Mouse (Mus musculus) adrenal gland, postnatal 4 days (tissue): ENCODE measurements around the gene Tspan14. TPM values are rescaled to one million over a fixed set of nuclear protein-coding genes. Genes with fewer than 3 reads are reported as not detected.
A peak's percentile ranks its signal among the peaks of the same experiment; 100 is the strongest.

Experiments used
- DNase-seq, 2 experiments: peaks; one replicate each; pipeline ENCODE4 v3.0.0; 2021 to 2022; ENCODE audit warnings: low spot score in 2 of 2, mixed read lengths in 2 of 2
- total RNA-seq, 2 experiments: library from RNA; stranded (reverse); gene quantifications; 2 replicates each; pipeline ENCODE4 v1.2.3; 2021

Tspan14 gene
- total RNA-seq, 2 experiments from 2014 or later: 54.0 to 57.9 TPM

DNA sequence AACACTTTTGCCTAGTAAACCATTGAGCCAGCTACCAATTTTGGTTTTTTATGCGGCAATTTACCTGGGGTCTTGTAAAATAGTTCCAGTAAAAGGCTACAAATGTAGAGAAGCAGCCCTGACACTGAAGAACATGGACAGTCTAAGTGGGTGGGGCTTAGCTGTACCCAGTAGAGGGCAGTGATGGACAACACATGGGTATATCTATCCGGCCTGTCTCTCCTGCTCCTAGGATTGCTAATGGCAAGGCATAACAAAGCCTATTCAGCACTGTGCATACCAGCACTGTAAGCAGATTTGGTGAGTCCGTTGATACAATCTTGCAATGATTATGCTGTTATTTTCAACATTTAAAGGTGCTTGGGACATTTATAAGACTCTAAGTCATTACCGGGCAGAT lies 12.4 kb upstream of the Tspan14 start:
- no peak for DNase-seq

DNA sequence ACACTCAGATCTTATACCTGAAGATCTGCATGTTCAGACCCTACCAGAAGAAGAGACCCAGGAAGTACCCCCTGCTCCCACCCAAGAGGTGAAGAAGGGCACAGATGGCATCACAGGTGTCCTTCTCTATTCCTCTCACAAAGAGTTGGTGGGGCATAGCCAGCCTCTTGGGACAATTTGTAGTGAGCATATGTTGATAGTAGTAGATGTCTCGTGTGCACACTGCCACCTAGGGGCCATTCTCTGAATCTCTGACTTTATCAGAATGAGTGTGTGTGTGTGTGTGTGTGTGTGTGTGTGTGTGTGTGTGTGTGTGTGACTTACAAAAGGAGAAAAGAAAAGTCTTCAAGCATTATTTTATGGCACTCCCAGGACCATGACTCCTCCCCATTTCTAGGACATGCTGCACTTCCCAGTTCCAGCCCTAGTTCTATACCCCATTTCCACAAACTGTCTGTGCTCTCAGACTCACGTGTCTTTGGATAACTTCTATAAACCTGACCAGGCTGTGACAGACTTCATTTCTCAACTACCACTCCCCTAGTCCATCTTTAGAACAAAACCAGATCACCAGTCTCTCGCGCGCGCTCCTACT lies 8.6 kb upstream of the Tspan14 start:
- DNase-seq: peak in 1 of 2 experiments; percentile 42

DNA sequence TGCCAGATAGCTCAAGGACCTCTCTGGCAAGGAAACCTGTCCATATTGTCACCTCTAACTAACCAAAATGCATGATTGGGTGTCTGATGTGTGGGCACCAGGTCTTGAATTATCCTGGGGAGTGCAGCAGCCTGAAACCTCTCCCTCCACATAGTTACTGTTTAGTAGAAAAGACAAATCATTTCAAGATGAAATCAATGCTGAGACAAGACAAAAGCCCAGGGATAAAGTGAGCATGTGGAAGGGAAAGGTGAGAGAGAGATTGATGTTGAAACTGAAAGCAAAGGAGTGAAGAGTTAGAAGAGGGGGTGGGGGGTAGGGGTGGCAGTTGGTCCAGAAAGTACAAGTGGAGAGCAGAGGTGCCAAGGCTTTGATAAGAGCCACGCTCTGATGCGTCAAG lies 1.4 kb upstream of the Tspan14 start:
- DNase-seq: no peak

DNA sequence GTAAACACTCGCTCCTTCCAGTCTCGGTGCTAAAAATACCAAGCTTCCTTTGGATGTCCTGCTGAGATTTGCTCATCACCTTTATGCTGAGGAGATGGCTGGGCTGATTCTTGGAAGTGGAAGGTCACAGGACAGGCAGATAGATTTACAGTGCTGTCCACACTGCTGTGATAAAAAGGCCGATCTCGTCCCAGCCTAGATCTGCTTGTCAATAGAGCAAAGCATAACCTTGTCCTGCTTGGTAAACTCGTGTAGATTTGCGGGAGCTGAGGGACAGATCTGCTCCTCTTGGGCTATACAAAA lies 942 bp upstream of the Tspan14 start:
- DNase-seq: no peak

DNA sequence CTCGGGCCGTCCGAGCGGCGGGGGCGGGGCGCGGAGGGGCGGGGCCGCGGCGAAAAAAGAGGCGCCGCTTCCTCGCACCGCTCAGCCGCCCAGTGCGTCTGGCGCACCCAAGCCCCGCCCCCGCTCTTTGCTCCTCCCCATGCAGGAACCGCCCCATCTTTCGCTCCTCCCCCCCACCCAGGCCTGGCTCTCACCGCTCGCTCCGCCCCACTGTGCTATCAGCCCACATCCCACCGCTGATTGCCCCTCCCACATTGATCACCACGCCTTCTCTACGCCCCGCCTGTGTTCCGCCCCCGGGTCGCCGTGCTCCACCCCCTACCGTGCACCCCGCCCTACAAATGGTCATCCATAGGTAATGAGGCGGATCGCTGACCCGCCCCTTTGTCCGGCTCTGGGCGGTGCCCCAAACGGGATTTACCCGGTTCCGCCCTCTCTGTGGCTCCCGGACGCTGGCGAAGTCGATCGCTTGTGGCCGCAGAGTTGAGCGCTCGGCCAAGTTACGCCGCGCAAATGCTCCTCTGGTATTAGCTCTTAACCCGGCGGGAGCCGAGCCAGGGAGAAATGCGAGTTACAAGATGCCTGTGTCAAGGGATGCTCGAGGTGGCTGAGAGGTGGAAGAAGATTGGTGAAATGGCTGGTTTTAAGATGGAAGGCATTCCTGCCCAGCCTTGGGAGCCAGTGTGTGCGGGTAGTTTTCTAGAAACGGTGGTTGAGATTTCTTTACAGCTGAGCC lies 423 bp upstream of the Tspan14 start:
- DNase-seq: peak; percentile 93 to 97

DNA sequence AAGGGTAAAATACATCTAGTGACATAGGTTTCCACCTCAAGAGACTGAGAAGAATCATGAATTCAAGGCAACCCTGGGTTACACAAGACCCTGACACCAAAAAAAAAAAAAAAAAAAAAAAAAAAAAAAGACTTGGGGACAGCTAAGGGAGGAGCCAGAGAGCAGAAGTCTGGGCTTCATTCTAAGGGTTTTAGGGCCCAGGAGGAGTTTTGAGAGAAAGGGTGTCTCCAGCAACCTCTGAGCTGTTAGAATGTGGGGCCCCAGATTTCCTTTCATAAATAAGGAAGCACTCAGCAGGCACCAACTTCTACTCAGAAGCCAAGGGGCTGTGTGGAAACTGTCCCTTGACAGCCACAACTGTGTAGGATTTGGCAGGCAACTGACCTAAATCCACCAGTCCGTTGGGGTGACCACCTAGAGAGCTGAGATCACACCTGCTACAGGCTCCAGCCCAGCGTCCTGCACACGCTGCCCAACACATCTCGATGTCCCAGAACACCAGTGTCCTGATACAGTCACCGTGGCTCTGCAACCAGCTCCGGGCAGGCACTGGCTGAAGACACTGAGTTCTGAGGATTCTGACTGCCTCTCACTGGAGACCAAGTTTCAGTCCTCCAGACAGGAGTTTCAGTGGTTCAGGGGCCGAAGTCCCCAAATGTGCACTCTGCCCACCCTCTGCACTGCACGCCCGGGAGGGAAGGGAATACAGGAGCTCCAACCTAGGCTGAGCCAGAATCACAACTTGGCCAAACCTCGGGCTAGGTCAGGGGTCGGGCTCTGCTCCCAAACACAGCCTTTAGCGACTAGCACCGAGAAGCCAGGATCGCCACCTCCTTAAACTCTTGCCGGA lies 875 bp downstream of the Tspan14 start:
- DNase-seq: no peak

DNA sequence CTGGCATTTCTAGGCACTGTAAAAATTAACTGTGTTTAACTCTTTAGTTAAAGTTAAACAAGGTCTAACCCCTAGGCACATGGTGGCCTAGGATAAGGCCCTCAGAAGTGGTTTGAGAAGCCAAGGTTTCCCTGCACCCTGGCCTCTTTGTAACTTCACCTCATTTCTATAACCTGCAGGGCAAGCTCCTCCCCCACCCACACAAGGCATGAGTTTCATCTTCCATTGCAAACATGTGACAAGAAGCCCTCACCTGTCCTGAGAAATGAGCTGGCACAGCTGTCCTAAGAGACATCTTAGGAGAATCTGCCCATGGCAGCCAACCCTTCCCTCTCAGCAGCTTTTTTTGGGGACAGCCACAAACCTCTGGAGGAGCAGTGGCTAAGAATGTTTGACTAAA lies 1.7 kb downstream of the Tspan14 start:
- DNase-seq: no peak

GRCm38 (mm10) chr14:40964214-40964610 lies 2.4 kb downstream of the Tspan14 start:
- no peak for DNase-seq

DNA sequence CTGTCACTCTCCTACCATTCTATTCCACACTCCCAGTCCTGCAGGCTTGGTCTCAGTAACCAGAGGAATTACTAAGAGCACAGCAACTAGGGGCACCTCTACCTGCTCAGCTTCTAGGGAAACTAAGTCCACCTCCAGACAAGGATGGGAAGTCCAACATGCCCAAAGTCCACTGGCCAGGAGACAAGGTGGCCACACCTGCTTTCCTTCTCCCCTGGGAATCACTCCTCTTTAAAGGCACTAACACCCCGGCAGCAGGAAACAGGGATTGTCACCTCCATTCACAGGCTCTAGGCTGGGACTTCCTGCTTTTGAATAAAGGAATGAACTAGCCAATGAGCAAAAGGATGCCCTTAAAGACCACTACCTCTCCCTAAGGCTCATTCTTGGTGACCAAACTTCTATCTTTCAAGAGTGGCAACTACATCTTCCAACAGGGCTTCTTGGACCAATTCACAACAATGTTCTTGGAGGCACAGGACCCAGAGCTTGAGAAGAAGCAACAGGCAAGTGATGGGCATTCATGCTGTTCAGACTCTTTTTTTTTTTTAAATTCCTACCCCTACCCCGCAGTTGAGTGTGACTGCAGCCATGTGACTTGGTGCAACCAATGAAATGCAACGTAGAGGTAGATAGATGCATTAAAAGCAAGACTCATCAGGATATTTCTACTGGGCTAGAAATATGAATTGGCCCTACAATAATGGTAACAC lies 3.0 kb downstream of the Tspan14 start:
- no peak for DNase-seq

DNA sequence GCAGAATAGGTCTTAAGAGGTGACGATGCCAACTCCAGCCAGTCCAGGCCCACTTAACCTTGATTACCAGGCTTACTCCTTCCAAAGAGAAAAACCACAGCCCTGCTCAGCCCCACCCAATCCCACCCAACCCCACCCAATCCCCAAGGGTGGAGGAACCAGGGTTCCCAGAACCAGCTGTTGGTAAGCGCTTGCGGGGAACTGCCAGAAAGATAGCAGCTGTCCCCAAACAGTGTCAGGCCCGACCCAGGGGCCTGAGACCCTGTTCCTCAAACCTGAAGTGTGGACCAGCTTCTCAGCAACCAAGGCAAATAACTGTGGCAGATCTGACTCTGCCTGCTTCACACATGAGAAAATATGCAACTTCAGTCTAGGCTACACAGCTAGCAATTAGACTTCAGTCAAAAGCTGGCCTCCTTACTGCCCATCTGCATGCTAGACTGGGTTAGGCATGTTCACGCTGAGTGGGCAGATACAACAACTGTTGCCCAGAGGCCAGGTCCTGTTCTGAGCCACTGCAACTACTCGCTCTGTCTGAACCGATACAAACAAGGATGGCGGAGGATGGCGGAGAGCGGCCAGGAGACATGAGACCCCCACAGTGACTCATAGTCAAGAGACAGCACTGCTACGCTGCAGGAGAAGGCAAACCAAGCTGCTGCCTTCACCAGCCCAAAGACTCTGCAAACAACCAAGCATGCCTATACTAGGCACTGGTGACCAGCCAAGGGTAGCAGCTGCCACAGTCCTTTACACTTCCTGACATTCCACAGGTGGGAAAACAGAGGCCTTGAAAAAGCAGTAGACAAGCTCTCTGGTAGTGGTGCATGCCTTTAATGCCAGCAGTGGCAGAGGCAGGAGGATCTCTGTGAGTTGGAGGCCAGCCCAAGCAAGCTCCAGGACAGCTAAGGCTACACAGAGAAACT lies 4.0 kb downstream of the Tspan14 start:
- DNase-seq: no peak

GRCm38 (mm10) chr14:40960237-40960636 lies 6.4 kb downstream of the Tspan14 start:
- no peak for DNase-seq

DNA sequence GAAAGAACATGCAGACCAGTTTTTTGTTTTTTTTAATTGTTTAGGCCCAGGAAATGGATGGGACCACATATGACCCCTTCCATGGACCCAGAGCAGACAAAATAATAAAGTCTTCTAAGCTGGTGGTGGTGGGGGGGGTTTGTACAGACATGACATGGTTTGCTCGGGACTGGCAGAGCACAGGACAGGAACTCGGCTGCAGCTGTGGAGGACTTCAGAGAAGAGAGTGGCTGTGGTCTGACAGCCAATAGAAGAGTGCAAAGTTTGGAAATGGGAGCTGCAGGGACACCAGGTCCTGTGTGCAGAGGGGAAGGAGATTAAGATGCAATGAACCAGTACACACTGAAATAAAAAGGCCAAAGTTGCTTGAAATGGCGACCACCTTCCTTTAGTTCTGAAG lies 7.0 kb downstream of the Tspan14 start:
- DNase-seq: no peak

DNA sequence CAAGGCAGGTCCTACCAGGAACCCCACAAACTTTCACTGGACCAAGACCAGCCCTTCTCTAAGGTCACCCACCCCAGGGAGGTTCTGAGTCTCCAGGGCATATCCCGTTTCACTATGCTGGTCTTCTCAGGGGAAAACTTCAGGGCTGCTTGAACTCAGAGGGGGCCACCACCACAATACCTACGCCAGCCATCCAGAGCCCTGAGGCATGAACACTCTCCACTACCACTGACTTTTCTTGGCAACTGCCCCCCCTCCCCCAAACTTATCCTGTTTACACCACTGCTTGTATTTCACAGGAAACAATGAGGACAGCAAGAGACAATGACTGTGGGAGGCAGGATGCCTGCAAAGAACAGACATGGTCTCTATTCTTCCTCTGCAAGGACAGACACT lies 7.6 kb downstream of the Tspan14 start:
- no peak for DNase-seq

- DNase-seq: no peak
Measured at GRCm38 (mm10) chr14:40958083-40958985, 8.3 kb downstream of the Tspan14 start.

DNA sequence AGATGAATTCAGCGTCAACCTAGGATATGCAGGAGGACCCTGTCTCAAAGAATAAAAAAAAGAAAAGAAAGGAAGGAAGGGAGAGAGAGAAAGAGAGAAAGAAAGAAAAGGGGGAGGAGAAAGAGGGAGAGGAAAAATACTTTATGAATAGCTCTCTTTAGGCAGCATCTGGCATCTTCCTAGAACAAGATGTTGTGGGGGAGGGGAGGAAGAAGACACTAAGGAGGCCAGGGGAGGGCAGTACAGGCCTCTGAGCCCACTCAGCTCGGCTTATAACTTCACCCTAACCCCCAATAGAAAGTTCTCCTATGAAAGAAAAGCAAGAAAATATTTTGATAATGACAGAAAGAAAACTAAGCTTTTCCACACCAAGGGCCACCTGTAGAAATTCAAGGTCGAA lies 9.0 kb downstream of the Tspan14 start:
- no peak for DNase-seq

GRCm38 (mm10) chr14:40956252-40957146 lies 10.1 kb downstream of the Tspan14 start:
- no peak for DNase-seq

DNA sequence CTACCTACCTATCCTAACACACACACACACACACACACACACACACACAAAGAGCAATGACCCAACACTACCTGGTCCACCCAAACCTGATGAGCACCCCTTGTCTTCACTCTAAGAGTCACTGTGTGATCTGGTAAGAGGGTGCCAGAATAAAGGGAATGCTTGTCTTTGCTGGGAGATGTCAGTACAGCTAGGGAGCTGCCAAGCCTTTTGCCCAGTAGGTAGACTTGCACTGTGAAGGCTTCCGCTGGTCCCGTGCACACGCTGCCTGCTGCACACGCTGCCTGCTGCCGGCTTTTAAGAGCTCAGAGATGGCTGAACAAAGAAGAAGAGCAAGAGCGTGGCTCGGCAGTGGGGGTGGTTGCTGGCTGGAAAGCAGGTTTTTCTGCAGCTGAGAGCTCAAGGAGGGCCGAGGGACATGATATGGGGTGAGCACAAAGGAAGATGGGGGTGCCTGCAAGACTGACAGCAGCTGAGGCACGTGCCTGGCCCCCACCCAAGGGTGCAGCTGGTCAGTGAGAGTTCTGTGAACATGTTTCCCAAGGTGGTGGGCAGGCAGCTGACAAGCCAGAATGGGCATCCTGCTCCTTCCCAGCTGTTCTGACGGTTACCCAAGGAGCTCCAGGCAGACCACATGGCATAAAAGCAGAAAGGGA lies 10.9 kb downstream of the Tspan14 start:
- DNase-seq: no peak

DNA sequence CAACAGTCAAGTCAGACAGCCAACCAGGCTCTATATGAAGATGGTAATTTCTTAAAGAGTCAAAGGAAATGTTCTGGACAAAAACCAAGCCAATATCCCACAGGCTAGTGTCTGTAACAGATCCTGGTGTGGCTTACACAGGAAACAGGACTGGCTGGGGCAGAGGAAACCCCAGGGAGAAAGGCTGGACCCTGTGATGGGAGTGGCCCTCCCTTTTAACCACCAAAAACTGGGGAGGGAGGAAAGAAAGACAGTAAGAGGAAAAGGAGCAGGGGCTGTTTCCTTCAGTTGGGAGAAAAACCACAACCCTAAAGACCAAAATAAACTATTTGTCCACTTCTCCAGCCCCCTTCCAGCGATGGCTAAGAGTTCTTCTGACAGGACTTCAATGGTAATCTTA lies 11.5 kb downstream of the Tspan14 start:
- DNase-seq: no peak
